Mouse (Mus musculus) liver, embryonic 14.5 days (tissue): Measurements from ENCODE around the gene Zdhhc12. TPM values are rescaled to one million over a fixed set of nuclear protein-coding genes. Genes with fewer than 3 reads are reported as not detected.

Source experiments
- ATAC-seq: fragments of 200-750 bp; cut with Nextera tagmentation; 2 replicates; pipeline ENCODE4 v1.8.0; 2017; ENCODE audit warnings: moderate number of reproducible peaks, mild to moderate bottlenecking, moderate library complexity; ENCODE audit not compliant: insufficient read depth
- DNase-seq, 3 experiments: peaks; one replicate each; pipeline ENCODE4 v3.0.0-alpha.2; 2012 to 2013; ENCODE audit warnings: low read depth in 3 of 3, low spot score in 3 of 3
- H3K27ac ChIP-seq: fragments of 300-500 bp; sonication (generic); 2 replicates; pipeline ENCODE4 v1.5.1; 2014; ENCODE audit warnings: moderate library complexity, mild to moderate bottlenecking, control low read depth, inconsistent platforms
- H3K27me3 ChIP-seq: fragments of 300-500 bp; sonication (generic); 2 replicates; pipeline ENCODE4 v1.6.1; 2014; ENCODE audit warnings: mild to moderate bottlenecking, low read length, moderate library complexity; ENCODE audit not compliant: control insufficient read depth, insufficient read depth
- H3K36me3 ChIP-seq: fragments of 300-500 bp; sonication (generic); replicated peaks from 2 replicates; pipeline ENCODE4 v1.6.1; 2014; ENCODE audit warnings: low read depth; ENCODE audit not compliant: control insufficient read depth, insufficient read depth
- H3K4me1 ChIP-seq, 2 experiments: fragments of 200-500 bp in 1 of 2; fragments of 300-500 bp in 1 of 2; sonication (generic) in 1 of 2; replicated peaks; 2 replicates each; pipeline ENCODE4 v1.6.1; 2012 to 2014; ENCODE audit warnings: antibody characterized with exemption in 1 of 2, inconsistent platforms in 1 of 2, low read length in 1 of 2; ENCODE audit not compliant: control insufficient read depth in 2 of 2, insufficient read depth in 2 of 2
- H3K4me2 ChIP-seq: fragments of 300-500 bp; sonication (generic); 2 replicates; pipeline ENCODE4 v1.6.1; 2014; ENCODE audit warnings: low read depth, mild to moderate bottlenecking, control low read depth, moderate library complexity
- H3K4me3 ChIP-seq, 2 experiments: fragments of 200-500 bp in 1 of 2; fragments of 300-500 bp in 1 of 2; sonication (generic) in 1 of 2; 2 replicates each; pipeline ENCODE4 v1.5.1; 2012 to 2014; ENCODE audit warnings: low read depth in 2 of 2, low read length in 2 of 2, mild to moderate bottlenecking in 2 of 2, control low read depth in 1 of 2, inconsistent platforms in 1 of 2, moderate library complexity in 1 of 2; ENCODE audit not compliant: insufficient read depth in 1 of 2
- H3K9ac ChIP-seq: fragments of 300-500 bp; sonication (generic); replicated peaks from 2 replicates; pipeline ENCODE4 v1.6.1; 2014; ENCODE audit warnings: mild to moderate bottlenecking, control low read depth, moderate library complexity
- H3K9me3 ChIP-seq: fragments of 300-500 bp; sonication (generic); 2 replicates; pipeline ENCODE4 v1.6.1; 2016; ENCODE audit warnings: low read length, mixed read lengths; ENCODE audit not compliant: control insufficient read depth
- CTCF ChIP-seq: IDR thresholded peaks from 2 replicates; pipeline ENCODE4 v1.5.1; 2016; ENCODE audit warnings: antibody characterized with exemption, low read depth, control low read depth
- EP300 ChIP-seq: IDR thresholded peaks from 2 replicates; pipeline ENCODE4 v1.6.1; 2016; ENCODE audit warnings: antibody characterized with exemption, low read depth
- WGBS: fragments of 180-500 bp; shearing (Covaris S2); extraction: QIAGEN DNeasy Blood & Tissue Kit; methylation state at CpG from one replicate; pipeline ENCODE4 v1.1.7; 2014; ENCODE audit not compliant: insufficient replicate concordance; 5-methylcytosine and 5-hydroxymethylcytosine counted together
- polyA plus RNA-seq, 2 experiments: library from polyadenylated mRNA; depleted of rRNA in 1 of 2; stranded (reverse) in 1 of 2; unstranded in 1 of 2; fragments of >200 nt; fragmentation: Nextera tagmentation in 1 of 2; extraction: Ambion mirVana in 1 of 2; gene quantifications; 2 replicates each; pipeline versions ENCODE4 v1.2.1 to v1.2.3; 2012 to 2014

Zdhhc12 gene
- polyA plus RNA-seq, 2 experiments = 17.4 to 25.5 TPM

DNA sequence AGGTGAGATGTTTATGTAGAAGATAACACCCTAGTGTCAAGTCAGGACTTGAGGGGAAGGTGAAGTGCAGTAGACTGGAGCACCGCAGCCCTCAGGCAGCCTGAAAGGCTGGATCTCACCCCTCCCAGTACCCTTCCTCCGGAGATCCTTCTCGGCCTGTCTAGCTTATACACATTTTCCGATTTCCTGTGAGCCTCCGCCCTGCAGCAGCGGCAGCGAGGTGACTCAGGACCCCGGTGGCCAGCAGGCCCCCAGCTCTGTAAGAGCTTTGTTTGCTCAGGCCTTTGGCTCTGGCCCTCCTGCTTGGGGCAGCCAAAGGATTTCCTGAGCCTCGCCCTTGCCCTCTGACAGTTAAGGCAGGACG, 15.1 kb downstream of the Zdhhc12 start:
- TF ChIP-seq EP300 (no peak), CTCF (no peak)
- ATAC-seq = peak; percentile 12; the same call in 1 of the 2 replicates

DNA sequence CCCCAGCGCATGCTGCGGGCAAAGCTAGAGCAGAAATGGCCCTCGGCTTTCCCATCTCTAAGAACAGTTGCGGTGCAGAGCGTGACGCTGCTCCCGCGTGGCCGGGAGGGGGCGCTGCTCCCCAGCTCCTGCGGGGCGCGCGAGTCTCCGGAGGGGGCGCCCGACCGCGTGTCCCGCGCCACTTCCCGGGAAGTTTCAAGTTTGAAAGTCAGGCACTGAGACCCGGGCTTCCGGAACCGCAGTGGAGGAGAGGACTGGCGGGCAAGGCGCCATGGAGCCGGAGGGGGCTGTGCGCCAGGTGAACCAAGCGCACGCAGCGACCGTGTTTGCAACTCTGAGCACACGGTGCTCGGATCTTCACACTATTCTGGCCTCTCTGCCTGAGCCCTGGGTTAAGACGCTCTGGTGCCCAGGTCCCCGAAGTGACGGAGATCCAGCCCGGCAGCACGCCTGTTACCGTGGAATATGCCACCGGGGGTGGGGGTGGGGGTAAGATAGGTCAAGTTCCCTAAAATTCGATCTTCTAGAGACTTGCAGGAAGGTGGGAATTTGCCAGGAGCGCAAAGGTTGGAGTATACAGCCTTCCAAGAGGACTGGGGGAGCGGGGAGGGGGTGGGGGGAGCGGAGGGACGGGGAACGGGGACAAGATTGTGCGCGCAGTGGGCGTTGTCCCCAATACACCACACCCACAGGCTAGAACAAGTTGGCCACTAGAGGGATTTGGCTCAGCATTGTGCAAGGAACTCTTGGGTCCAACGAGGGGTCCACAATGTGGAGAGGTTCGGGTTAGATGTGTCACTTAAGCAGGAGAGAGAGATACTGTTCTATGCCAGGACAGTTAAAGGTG, 15.7 kb downstream of the Zdhhc12 start, which contains the start of gene Pkn3:
Pkn3 (plus strand) TSS at position 183 of the 847 bp plus-strand sequence.
- H3K9ac ChIP-seq = peak within 1 kb of the TSS; percentile 50
- ATAC-seq = peak; percentile 71
- H3K4me1 ChIP-seq = peaks cover 4 to 6% of the 10 kb centered on the region in 2 experiments; a peak in 2 of 4 replicates
- H3K4me2 ChIP-seq = peak within 1 kb of the TSS; percentile 100
- TF ChIP-seq CTCF (peak; percentile 95), EP300 (no peak)
- no peaks in the 10 kb centered on the region for H3K9me3 ChIP-seq
- peak in 2 of 3 experiments; percentile 59 to 66 for DNase-seq
- peak within 1 kb of the TSS; percentile 62 for H3K27ac ChIP-seq
- H3K27me3 ChIP-seq = no peaks in the 10 kb centered on the region
- 1% methylated on average over 53 of the region's 53 CpGs for WGBS
- H3K36me3 ChIP-seq = no peaks in the 10 kb centered on the region
- peak within 1 kb of the TSS; percentile 58 to 62 for H3K4me3 ChIP-seq

More for the DNA sequence above, 15.1 kb downstream of the Zdhhc12 start:
- Histone ChIP-seq H3K36me3 (no peaks in the 10 kb centered on the region), H3K4me2 (peak overlapping the region; percentile 100), H3K27me3 (no peaks in the 10 kb centered on the region), H3K4me3 (peak overlapping the region in 1 of 2 experiments; percentile 62; a peak in 2 of 4 replicates), H3K4me1 (peaks cover 4 to 6% of the 10 kb centered on the region in 2 experiments; a peak in 2 of 4 replicates), H3K9ac (no peak overlapping the region), H3K27ac (no peak overlapping the region), H3K9me3 (no peaks in the 10 kb centered on the region)
- WGBS = 8% methylated on average over 10 of the region's 10 CpGs
- no peak for DNase-seq

- Histone ChIP-seq H3K4me2 (peak overlapping the region; percentile 100), H3K27ac (no peak overlapping the region), H3K4me3 (peak overlapping the region in 1 of 2 experiments; percentile 62; a peak in 1 of 4 replicates), H3K4me1 (peaks cover 4 to 6% of the 10 kb centered on the region in 2 experiments; a peak in 2 of 4 replicates), H3K36me3 (peaks cover 3% of the 10 kb centered on the region), H3K9ac (no peak overlapping the region), H3K9me3 (no peaks in the 10 kb centered on the region), H3K27me3 (no peaks in the 10 kb centered on the region)
- DNase-seq = no peak
- TF ChIP-seq CTCF (no peak), EP300 (no peak)
- ATAC-seq = peak; percentile 9; the same call in 1 of the 2 replicates
- 36% methylated on average over 6 of the region's 6 CpGs for WGBS
Measured at GRCm38 (mm10) chr2:30076959-30077358, 16.5 kb downstream of the Zdhhc12 start.

GRCm38 (mm10) chr2:30076439-30076838, 17.0 kb downstream of the Zdhhc12 start:
- WGBS = 79% methylated on average over 7 of the region's 9 CpGs
- Histone ChIP-seq H3K9ac (no peak overlapping the region), H3K4me2 (no peak overlapping the region), H3K36me3 (peaks cover 3% of the 10 kb centered on the region), H3K9me3 (no peaks in the 10 kb centered on the region), H3K4me1 (peaks cover 4 to 6% of the 10 kb centered on the region in 2 experiments; a peak in 2 of 4 replicates), H3K27ac (no peak overlapping the region), H3K27me3 (no peaks in the 10 kb centered on the region), H3K4me3 (no peak overlapping the region)
- no peak for DNase-seq
- ATAC-seq = no peak
- no peak for TF ChIP-seq CTCF
- TF ChIP-seq EP300 = no peak

DNA sequence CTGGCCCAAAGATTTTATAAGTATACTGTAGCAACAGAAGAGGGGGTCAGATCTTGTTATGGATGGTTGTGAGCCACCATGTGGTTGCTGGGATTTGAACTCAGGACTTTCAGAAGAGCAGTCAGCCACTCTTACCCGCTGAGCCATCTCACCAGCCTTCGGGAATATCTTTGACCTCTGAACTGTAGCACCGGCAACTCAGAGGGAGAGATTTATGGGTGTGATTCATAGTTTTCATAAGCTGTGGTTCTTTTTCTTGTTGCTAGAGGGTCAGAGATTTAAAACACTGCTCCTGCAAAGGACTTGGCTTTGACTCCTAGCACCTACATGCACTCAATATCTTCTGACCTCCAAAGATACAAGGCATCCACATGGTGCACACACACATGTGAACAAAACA, 17.8 kb downstream of the Zdhhc12 start:
- no peak for ATAC-seq
- peaks cover 4% of the 10 kb centered on the region for H3K36me3 ChIP-seq
- DNase-seq = no peak
- no peak overlapping the region for H3K9ac ChIP-seq
- no peaks in the 10 kb centered on the region for H3K9me3 ChIP-seq
- H3K4me3 ChIP-seq = no peak overlapping the region
- H3K27me3 ChIP-seq = no peaks in the 10 kb centered on the region
- TF ChIP-seq EP300 = no peak
- TF ChIP-seq CTCF = no peak
- no peak overlapping the region for H3K4me2 ChIP-seq
- 66% methylated on average over 3 of the region's 3 CpGs for WGBS
- peaks cover 4 to 6% of the 10 kb centered on the region in 2 experiments; a peak in 2 of 4 replicates for H3K4me1 ChIP-seq
- no peak overlapping the region for H3K27ac ChIP-seq
